Mouse (Mus musculus): ENCODE measurements around the gene Lrrc7.

- no peak for TF ChIP-seq ZC3H11A (IDR thresholded peaks at IDR 0.05; ENCODE audit: borderline replicate concordance, low read depth, low read length)
- TF ChIP-seq ZNF384 (IDR thresholded peaks at IDR 0.05; ENCODE audit: low read depth, low read length): no peak
- no peak for TF ChIP-seq MAFK (IDR thresholded peaks at IDR 0.05; ENCODE audit: insufficient read depth, low read depth, low read length)
- TF ChIP-seq CHD2 (IDR thresholded peaks at IDR 0.05; ENCODE audit: low read depth, low read length): no peak
- TF ChIP-seq HCFC1 (IDR thresholded peaks at IDR 0.05; ENCODE audit: borderline replicate concordance, insufficient read depth, low read length): no peak
Measured at GRCm38 (mm10) chr3:158155515-158156286, 406.3 kb downstream of the Lrrc7 start.
